Mouse (Mus musculus) thymus, adult 2 months (tissue): ENCODE measurements around the gene Ccdc32.

Experiments used
- CTCF ChIP-seq: fragments of 200-500 bp; IDR thresholded peaks from 2 replicates; pipeline ENCODE4 v1.5.1; 2012; ENCODE audit warnings: mild to moderate bottlenecking, control low read depth, low read length, moderate library complexity, borderline replicate concordance; ENCODE audit not compliant: control insufficient read depth, poor library complexity, insufficient read depth; ENCODE audit errors: extremely low read depth
- POLR2A ChIP-seq: fragments of 200-500 bp; IDR thresholded peaks from 2 replicates; pipeline ENCODE4 v1.6.1; 2012; ENCODE audit warnings: mild to moderate bottlenecking, low read length, control low read depth, moderate library complexity; ENCODE audit not compliant: control insufficient read depth, poor library complexity, insufficient read depth; ENCODE audit errors: extremely low read depth

DNA sequence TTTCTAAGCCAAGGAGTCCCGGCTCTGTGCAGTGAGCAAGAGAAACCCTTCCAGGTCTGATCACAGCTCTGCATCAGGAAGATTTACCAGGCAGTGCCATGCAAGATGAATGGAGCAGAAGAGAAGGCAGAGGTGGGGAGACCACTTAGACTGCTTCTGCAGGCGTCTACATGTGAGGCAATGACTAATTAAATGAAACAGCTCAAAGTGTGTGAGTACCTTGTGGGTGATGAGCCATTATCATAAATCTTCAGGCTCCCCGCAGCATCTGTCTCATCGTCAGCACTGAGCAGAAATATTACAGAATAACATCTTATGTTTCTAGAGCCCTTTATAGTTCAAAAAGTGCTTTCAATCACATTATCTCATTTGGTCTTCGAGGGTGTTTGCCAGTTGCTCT, 33.7 kb downstream of the Ccdc32 start:
- TF ChIP-seq POLR2A, result no peak
- TF ChIP-seq CTCF, result no peak
